Mouse (Mus musculus) frontal cortex, postnatal 25 days (tissue): ENCODE data around the gene Nckap5l.

Source experiments
- DNase-seq, 2 experiments: peaks; one replicate each; pipeline ENCODE4 v3.0.0; 2022; ENCODE audit warnings: low spot score in 2 of 2

Nckap5l gene

GRCm38 (mm10) chr15:99431504-99431903, 26.0 kb downstream of the Nckap5l start:
- DNase-seq = no peak

GRCm38 (mm10) chr15:99431063-99431462, 26.5 kb downstream of the Nckap5l start:
- DNase-seq = no peak

DNA sequence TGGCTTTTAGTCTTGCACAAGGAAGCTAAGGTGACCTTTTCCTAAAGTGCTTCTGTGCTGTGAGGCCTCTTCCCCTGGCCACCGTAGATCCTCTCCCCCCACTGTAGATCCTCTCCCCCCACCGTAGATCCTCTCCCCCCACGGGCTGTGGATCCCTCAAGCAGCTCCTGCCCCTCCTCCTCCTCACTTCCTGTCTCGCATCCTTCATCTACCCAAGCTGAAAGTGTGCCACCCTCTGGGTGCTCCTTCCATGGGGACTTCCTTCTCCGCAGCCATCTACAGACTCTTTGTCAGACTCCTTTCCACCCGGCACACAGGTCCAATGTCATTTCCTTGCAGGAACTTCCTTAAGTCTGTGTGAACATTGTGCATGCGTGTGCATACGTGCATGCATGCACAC, 27.2 kb downstream of the Nckap5l start:
- DNase-seq = no peak

- no peak for DNase-seq
Measured at GRCm38 (mm10) chr15:99423884-99424283, 33.7 kb downstream of the Nckap5l start.

DNA sequence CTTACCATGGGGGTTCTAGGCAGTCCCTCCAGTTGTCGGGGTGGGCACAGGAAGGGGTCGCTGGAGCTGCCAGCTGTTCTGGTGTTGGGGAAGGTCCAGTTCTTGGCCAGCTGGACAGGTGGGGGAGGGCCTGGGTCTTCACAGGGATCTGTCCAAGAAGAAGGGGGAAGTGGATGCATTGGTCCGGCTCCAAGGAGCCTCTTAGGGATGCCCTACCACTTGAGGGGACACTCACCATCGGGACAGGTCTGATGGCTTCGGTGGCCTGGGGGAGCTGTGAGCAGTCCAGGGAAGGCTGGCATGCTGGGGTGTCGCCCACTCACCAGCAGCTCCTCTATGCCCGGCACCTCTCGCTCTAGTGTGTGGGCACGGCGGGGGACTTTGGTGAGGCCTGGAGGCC, 34.4 kb downstream of the Nckap5l start:
- no peak for DNase-seq

DNA sequence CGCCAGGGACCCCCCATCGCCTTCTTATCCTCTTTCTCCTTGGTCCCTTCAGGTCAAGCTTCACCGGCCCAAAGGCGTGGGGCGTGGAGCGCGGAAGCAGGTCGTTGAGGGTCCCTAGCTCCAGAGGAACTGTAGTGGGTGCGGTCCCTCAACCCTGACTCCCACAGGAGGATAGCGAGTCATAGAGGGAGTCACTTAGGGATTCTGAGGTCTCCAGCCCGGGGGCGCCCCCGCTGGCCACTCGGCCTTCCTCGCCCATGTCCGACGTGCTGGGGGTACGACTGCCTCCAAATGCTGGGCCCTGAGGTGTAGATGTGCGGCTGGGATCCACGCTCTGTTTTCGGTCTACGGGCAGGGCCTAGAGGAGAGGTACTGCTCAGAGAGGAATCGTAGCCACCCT, 35.0 kb downstream of the Nckap5l start:
- DNase-seq = no peak

DNA sequence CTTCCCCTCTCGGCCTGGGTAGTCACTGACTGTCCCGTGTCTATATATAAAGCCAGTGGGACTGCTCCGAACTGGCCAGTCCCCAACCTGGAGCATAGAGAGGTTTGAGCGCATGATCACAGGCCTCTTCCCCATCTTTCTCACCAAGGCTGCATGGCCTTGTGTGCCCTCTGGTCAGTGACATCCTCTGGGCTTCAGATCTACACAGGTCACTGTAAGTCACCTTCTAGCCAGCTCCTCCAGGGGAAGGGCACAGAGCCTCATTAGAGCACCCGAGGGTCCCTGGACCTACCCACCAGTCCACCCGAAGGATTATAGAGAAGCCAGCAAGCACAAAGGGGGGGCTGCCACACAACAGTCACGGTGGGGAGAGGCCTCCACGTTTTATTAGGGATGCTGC, 35.9 kb downstream of the Nckap5l start:
- DNase-seq = no peak

DNA sequence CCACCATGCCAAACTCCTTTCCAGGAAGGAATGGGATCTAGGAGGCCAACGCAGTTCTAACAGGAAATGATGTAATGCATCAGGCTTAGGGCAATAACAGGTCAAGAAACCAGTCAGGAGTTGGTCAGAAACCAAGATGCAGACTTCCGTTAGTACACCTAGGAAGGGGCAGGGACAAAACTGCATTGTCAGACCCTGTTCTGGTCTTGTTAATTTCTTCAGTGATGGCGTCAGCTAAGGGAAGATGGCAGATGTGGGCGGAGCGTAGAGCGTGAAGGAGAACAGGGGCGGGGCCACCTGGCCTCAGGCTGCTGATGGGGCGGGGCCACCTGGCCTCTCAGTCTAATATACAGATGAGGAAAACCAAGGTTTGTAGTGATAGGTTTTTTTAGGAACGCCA, 36.4 kb downstream of the Nckap5l start:
- no peak for DNase-seq

DNA sequence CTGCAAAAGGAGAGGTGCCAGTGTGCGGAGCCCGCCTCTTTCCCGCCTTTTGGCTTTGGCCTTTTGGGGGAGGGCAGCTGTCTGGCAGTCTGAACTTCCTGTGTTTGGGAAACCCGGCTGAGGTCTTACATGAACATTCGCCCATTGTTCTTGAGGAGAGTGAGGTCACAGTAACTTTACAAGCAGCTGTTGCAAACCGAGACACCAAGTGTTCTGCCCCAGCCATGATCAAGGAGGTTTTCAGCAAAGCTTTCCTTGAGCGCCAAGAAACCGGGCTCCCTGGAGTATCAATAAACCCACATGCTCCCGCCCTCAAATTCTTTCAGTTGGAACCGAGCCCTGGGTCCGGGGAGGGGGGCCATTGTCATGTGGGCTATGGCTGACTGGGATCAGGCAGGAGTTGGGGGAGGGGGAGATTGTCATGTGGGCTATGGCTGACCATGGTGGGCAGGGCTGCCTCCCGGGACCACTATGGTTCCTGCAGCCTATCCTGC, 37.0 kb downstream of the Nckap5l start:
- DNase-seq = no peak

GRCm38 (mm10) chr15:99420101-99420500, 37.4 kb downstream of the Nckap5l start:
- no peak for DNase-seq

DNA sequence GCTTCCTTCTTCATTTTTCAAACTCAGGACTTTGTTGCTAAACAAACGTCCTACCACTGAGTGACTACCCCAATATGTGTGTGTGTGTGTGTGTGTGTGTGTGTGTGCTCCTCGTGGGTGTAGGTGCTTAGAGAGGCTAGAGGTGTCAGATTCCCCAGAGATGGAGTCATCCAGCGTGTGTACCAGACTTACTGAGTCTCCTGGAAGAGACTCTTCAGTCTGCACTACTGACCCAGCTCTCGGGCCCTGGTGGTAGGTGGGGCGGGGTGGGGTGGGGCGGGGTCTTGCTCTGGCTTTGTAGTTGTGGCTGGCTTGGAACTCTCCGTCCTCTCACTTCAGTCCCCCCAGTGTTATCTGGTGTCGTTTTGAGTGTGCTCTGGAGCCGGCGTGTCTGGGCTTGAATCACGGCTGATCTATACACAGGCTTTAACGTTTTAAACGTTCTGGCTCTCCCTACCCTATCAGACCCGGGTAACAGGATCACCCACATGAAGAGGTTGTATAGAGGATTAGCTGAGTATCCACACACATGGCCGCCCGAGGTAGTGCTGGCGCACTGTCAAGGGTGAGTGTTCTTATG, 39.8 kb downstream of the Nckap5l start:
- DNase-seq = no peak

GRCm38 (mm10) chr15:99416957-99417356, 40.6 kb downstream of the Nckap5l start:
- DNase-seq = no peak

DNA sequence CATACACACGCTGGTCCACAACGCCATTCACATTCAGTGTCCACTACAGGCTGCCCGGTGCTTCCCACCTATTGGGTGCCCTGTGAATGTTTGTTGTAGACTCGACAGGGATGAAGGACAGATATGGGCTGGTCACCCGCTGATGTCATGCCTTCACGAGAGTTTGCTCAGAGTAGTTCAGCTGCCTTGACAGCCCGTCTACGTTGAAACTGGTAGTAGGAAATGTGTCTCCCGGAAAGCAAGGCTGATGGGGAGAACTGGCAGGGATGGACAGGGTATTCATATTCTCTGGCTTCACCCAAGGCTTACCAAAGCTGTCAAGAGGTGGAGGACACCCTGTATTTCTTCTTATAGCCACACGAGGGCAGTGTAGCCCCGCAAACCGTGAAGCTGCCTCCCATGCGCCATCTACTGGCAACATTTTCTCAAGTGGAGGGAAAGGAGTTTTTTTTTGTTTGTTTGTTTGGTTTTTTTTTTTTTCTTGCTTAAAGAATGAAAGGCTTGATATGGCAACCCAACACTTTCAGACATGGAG, 41.1 kb downstream of the Nckap5l start:
- DNase-seq = peak; percentile 62 to 66

DNA sequence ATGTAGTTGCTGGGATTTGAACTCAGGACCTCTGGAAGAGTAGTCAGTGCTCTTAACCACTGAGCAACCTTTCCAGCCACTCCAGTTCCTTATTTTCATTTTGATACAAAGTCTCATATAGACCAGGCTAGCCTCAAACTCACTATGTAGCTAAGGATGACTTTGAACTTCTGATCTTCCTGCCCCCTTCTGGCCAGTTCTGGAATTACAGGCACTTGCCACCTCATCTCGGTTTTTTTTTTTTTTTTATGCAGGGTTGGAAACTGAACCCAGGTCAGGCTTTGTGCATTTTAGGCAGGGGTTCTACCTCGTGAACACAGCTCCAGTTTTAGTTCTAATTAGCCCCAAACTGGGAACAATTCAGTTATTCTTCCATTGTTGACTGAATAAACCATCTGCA, 41.8 kb downstream of the Nckap5l start:
- DNase-seq = peak in 1 of 2 experiments; percentile 43

DNA sequence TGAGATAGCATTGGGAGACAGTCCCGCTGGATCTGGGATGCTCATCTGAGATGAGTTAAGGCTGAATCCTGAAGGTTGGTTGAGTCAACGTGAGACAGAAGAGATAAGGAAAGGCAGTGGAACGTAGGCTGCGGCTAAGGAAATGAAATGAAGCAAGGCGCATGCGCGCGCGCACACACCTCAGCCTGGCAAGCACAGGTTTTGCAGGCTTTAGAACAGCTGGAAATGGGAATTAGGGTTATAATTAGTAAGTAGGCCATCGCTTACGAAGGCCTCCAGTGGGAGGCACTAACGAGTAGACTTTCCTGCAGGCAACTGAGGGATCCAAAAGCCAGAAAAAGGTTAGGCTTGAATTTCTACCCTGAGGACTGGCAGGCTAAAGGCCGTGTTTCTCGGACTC, 45.8 kb downstream of the Nckap5l start:
- no peak for DNase-seq

- DNase-seq = no peak
Measured at GRCm38 (mm10) chr15:99408845-99409244, 48.7 kb downstream of the Nckap5l start.

DNA sequence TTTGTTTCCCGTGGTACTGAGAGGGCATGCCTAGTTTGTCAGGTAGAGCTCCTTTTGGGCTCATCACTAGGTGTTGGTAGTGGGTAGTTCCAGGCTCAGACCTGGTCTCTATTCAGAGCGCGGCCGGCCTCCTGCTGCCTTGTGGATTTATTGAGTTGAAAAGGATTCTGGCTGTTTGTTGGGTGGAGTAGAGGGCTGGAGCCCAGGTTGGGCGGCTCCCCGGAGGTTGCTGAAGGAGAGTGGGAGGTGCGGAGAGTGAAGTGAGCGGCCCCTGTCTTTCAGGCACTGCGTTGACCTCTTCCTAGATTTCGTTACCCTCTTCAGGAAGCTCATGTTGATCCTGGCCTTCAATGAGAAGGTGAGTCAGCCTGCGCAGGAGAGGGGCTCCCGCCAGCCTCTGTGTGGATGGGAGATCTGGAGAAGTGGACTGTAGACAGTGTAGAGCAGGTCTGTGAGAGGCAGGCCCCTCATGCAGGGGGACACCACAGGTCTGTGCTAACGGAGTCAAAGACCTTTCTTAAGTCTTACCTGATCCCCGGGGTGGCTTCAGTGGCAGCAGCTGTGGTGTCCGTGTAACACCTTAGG, 50.5 kb downstream of the Nckap5l start:
- DNase-seq = no peak

GRCm38 (mm10) chr15:99405150-99405549, 52.4 kb downstream of the Nckap5l start:
- DNase-seq = no peak

- DNase-seq = no peak
Measured at GRCm38 (mm10) chr15:99403159-99403889, 54.2 kb downstream of the Nckap5l start.

DNA sequence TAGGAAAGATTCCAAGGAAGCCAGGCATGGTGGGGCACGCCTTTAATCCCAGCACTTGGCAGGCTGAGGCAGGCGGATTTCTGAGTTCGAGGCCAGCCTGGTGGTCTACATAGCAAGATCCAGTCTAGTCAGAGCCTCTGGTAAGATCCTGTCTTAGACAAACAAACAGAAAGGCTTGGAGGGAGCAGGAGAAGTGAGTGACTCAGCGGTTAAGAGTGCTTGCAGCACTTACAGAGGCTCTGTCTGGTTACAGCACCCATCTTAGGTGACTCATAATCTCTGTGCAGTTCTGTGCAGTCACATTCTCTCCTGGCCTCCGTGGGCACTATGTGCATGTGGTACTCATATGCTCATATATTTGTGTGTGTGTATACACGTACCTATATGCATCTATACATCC, 56.9 kb downstream of the Nckap5l start:
- DNase-seq = no peak

- no peak for DNase-seq
Measured at GRCm38 (mm10) chr15:99399503-99400245, 57.9 kb downstream of the Nckap5l start.

- DNase-seq = no peak
Measured at GRCm38 (mm10) chr15:99397622-99398021, 59.9 kb downstream of the Nckap5l start.
